Mouse (Mus musculus): ENCODE measurements at regions not wholly inside any gene's neighbourhood (a gene's known extent, or its start where the extent isn't known, plus 50 kb on each side); places are given as distances from the start of the nearest gene placed in this dataset.

GRCm38 (mm10) chr1:94342576-94342975 lies 290.2 kb upstream of the Pdcd1 start:
- TF ChIP-seq CTCF (IDR thresholded peaks at IDR 0.05; ENCODE audit: low read depth) (no peak), EP300 (IDR thresholded peaks at IDR 0.05; ENCODE audit: low read depth) (no peak)
